Mouse (Mus musculus): ENCODE results near the gene Zp3.
A peak's percentile ranks its signal among the peaks of the same experiment; 100 is the strongest.

DNA sequence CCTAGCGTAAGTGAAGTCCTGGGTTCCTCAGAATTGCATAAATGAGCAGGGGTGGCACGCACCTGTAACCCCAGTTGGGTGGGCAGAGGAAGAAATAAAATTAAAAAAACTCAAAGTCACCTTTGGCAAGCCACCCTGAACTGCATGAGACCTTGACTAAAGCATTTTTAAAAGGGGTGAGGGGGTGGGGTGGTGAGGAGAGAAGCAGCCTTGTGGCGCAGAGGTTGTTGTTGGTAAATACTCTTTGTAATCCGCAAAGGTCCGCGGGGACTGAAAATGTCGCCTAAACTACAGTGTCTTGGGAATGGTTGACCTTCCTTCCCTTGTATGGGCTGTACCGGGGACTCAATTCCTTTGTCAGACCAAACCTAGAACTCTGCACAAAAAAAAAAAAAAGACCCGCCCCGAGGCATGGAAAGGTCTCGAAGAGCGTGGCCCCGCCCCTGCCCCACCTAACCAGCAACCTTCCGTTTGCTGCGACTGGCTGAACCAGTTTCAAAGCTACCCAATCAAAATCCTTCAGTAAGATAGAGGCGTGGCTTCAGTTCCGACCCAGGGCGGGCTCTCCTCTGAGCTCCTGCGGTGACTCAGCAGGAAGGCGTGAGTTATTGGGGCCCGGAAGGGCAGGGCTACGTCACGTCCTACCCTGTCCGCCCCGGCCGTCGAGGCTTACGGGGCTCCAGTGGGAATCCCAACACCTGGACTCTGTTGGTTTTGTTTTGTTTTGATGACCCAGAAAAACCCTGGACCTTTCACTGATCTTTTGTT lies 22.5 kb upstream of the Zp3 start:
- TF ChIP-seq POLR2A (IDR thresholded peaks at IDR 0.05; ENCODE audit: borderline replicate concordance, extremely low read depth, low read depth, low read length) (peak; percentile 93; the same call in 1 of the 2 replicates), CTCF (IDR thresholded peaks at IDR 0.05; ENCODE audit: insufficient read depth, low read length) (no peak)
